Mouse (Mus musculus): ENCODE results near the gene Mex3d.

DNA sequence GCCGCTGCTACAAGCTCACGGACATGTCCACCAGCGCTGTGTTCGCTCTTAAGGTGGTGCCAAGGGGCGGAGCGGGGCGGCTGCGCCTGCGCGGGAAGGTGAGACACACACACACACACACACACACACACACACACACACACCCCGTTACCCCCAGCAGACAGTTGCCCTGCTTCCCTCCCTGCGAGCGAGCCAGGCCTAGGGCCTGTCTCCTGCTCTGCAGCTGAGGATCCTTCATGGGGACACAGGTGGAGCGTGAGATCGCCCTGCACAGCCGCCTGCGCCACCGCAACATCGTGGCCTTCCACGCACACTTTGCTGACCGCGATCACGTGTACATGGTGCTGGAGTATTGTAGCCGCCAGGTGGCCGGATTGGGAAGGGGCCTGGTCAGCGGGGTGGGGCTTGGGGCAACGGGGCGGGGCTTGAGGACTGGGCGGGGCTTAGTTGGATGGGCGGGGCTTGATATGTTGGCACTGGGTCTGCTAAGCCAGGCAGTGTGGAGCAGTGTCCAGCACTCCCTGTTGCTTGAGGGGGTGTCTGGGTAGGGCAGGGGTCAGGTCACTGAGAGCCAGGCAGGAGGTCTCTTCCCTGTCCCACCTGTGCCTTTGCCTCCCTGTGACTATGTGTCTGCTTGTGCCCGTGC is 29.3 kb downstream of the Mex3d start:
- TF ChIP-seq GATA1 (IDR thresholded peaks at IDR 0.05; ENCODE audit: borderline replicate concordance, low read length) (no peak), FLI1 (IDR thresholded peaks at IDR 0.05; ENCODE audit: low read length) (no peak)
